Mouse (Mus musculus) kidney, adult 11 months (tissue): Measurements from ENCODE around the gene Pkd1l3.

Source experiments
- DNase-seq: peaks from one replicate; pipeline ENCODE4 v3.0.0; 2022

Gene Pkd1l3

DNA sequence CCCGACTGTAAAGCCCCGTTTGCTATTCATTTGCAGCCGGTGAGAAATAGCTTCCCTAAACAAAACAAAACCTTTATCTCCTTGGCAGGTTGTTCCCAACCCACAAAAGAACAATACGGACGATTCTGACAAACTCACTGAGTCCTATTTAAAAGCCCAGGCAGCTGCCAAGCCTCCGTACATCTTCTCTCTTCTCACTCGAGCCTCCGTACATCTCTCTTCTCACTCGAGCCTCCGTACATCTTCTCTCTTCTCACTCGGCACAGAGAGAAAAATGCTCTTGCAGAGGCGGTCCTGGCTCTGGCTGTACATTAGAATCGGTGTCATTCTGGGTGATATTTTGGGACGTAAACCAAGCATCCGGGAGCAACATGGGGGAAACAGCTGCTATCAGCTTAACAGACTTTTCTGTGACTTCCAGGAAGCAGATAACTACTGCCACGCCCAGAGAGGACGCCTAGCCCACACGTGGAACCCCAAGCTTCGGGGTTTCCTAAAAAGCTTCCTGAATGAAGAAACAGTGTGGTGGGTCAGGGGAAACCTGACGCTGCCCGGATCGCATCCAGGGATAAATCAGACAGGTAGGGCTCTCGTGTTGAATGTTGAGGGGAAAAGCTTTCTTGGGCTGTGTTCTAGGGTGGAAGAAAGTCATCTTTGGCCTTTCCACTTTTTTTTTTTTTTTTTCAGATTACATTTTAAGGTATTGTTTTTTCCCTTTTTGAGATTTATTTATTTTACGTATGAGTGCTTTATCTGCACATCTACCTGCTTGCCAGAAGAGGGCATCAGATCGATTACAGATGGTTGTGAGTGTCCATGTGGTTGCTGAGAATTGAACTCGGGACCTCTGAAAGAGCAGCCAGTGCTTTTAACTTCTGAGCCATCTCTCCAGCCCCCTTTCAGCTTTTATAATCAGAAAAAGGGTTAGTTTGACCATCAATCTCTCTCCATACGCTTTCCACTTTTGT is at the start of gene Pkd1l3:
Pkd1l3 (plus strand) TSS at position 275 of the 968 bp plus-strand sequence.
- DNase-seq, result no peak

DNA sequence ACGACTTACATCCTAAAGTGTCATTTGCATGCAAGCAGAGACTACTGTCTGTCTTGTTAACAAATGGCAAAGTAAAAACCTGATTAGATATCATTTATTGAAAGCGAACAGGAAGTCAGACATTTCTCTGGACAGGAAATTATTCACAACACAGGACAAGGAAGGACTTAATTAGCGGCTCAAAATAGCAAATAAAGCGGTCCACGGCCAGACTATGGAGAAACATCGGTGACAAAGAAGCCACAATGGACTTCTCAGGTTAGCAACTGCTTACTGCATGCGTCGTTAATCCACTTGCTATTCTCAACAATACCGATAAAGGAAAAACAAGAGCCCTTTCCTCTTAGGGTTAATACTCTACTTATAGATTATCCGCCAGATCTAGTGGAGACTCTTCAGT is 49.6 kb upstream of the Pkd1l3 start:
- DNase-seq, result no peak

GRCm38 (mm10) chr8:109565498-109566333 is 48.6 kb upstream of the Pkd1l3 start, which contains the start of the genes Dhx38 and Txnl4b:
Gene Dhx38 (minus strand): TSS chr8:109565861.
Gene Txnl4b (plus strand): TSS chr8:109565892.
- peak; percentile 99 for DNase-seq

DNA sequence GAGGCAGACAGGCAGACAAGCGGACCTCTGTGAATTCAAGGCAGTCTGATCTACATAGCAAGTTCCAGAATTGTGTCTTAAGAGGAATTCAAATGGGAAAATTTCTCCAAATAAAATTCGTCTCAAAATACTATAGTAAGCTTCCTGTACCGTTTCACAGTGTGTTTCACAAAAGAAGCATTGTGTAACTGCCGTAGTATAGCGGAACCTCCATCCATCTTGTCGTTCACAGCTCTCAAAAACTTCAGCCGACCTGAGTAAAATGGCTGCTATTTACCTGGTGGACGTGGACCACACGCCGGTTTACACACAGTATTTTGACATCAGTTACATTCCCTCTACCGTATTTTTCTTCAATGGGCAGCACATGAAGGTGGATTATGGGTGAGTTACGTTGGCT is 43.2 kb upstream of the Pkd1l3 start:
- no peak for DNase-seq

- DNase-seq, result no peak
These were observed 38.0 kb upstream of the Pkd1l3 start for GRCm38 (mm10) chr8:109576311-109576710.

DNA sequence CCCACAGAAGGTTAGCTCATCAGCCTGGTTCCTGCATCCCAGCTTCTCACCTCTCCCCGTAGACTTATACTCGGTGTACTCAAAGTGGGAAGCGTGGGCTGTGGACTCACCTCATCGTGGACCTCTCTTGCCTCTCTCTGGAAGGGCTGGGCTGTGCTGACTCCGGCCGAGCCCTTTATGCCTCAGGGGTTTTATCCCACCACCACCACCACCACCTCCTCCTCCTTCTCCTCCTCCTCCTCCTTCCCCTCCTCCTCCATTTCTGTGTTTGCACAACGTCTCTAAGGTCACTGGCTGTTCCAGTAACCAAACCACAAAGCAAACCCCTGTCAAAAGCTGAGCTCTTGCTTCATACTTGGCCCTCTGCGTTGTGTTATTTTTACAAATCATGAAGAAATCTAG is 35.4 kb upstream of the Pkd1l3 start, which contains the start of gene Hp:
Hp (minus strand) TSS at position 273 of the 402 bp plus-strand sequence.
- DNase-seq, result no peak

DNA sequence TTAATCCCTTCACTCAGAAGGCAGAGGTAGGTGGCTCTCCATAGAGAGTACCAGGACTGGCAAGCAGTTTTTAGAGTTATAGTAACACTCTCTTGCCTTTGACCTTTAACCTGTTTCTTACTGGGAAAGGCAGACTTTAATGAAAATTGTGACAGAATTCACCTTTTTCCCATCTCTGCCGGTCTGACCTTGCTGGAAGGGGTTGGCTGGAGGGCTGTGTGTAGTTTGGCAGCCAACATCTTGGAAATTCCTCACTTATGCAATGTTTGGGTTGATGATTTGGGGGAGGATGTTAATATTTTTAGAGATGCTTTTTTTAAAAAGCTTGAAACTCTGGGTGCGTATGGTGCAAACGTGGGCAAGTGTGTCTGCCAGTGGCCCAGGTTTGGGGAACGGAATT is 30.0 kb upstream of the Pkd1l3 start:
- DNase-seq, result no peak

DNA sequence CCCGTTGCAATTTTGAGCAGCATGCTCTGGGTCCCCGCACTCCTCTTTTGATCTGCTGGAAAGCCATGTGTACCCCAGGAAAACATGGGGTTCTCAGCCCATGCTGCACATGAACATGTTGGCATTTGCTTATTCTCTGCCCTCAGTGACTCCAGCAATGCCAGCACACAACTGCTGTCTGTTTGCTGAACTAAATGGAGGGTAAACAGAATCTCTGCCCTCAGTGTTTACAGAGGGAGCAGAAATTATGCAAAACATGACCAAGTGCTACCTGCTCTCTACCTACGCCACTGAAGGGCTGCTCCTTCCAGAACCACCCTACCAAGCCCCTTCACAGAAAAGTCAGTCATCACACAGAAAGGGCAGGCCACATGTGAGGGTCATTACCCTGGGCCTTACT is 29.5 kb upstream of the Pkd1l3 start:
- DNase-seq, result no peak

DNA sequence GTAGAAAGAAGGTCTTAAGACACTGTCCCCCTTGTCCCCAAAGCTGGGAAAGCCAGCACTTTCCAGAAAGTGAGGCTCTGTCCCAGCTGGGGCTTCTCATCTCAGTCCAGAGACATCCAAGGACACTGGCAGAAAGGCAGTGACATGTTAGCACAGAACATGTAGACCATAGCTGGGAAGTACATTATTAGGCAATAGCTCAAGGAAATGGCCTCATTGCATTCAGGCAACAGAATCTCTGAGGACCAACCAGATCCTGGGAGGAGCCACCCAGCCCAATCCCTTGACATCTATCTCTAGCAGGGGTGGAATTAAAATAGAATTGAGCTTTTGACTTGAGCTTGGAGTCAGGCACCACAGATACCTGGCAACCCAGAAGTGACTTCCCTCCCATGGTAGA is 28.7 kb upstream of the Pkd1l3 start:
- no peak for DNase-seq

DNA sequence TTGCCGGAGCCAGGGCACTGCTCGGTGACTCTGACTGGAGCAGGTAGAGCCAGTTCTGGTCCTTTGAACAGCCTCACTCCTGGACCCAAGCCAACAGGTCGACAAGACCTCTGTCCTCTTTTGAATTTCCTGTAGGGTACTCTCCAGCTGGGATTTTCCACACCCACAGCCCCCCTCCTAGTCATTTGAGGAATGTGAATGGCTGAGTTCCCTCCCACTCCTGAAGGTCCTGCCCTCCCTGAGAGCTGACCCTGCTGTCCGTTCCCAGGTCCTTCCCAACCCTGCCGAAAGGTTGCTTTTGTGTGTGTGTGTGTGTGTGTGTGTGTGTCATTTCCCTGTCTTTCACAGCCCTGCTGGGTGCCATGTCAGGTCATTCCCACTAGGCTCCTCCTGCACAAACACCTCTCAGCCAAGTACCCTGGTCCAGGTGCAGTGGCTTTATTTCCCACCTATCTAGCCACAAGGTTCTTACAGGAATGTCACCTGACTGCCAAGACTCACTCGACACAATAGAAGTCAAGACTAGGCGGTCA is 27.3 kb upstream of the Pkd1l3 start:
- peak; percentile 74 for DNase-seq

DNA sequence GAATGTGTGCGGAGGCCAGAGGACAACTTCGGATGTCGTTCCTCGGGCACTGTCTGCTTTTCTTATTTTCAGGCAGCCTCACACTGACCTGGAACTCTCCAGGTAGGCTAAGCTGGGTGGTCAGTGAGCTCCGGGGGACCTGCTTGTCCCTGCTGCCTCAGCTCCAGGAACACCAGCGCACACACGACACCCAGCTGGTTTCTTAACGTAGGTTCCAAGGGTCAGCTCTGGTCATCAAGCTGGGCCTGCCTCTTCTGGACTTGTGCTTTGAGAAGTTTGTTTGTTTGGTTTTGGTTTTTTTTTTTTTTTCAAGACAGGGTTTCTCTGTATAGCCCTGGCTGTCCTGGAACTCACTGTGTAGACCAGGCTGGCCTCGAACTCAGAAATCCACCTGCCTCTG is 23.4 kb upstream of the Pkd1l3 start:
- no peak for DNase-seq

DNA sequence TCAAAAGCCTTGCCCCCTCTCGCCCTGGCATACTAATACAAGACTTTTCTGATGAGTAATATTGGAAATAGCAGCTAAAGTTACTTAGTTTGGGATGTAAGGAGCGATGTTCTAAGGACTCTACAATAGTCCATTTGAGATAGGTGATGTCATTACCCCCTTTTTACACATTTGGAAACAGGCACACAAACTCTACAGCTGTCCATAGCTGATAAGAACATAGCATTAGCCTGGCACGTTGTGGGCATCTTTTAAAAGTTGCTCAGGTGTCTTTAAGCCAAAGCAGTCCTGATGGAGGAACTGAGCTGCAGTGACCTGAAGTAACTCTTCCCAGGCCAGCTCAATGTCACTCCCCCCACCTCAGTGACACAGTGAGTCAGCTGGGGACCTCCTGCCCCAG is 22.9 kb upstream of the Pkd1l3 start:
- no peak for DNase-seq

DNA sequence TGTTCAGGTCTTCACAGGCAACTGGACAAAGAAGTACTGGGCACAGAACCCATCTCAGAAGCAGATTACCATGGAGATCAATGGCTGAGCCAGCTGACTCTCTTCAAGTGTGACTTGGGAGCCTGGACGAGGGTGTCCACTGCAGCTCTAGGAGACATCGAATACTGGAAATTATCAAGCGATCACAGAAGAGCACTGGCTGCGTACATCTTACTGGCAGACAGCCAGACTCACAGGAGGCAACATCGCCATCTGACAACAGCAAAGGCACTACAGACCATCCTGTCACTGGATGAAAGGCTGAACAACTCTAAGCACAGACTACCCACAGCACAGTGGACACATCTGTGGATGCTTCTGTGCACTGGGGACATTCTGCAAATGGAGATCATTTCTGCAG is 22.2 kb upstream of the Pkd1l3 start:
- no peak for DNase-seq

DNA sequence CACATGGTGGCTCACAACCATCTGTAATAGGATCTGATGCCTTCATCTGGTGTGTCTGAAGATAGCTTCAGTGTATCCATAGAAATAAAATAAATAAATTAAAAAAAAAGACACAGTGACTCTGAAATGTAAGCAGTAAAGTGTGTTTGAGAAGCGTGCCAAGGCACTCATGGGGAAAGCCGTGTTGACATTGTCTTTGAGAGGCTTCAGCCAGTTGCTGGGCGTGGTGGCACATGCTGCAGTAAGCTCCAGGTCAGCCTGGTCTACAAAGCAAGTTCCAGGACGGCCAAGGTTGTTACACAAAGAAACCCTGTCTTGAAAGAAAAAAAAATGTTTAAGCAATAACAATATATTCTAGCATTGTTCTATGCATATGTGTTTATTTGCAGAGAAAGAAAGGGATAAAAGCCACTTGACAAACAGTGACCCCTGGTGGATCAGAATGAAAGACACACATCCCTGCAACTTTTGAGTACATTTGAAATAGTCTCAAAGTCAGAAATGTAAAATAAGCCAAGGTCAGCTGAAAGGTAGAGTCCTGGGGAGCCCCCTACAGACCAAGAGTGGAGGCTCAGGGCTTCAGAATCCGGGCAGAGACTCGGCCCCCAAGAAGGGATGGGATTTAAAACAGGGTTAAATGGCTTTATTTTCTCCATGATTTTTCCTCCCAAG is 21.1 kb upstream of the Pkd1l3 start:
- DNase-seq, result no peak

- DNase-seq, result peak; percentile 24
These were observed 18.5 kb upstream of the Pkd1l3 start for GRCm38 (mm10) chr8:109595854-109596253.

GRCm38 (mm10) chr8:109606725-109607124 is 7.6 kb upstream of the Pkd1l3 start:
- no peak for DNase-seq

DNA sequence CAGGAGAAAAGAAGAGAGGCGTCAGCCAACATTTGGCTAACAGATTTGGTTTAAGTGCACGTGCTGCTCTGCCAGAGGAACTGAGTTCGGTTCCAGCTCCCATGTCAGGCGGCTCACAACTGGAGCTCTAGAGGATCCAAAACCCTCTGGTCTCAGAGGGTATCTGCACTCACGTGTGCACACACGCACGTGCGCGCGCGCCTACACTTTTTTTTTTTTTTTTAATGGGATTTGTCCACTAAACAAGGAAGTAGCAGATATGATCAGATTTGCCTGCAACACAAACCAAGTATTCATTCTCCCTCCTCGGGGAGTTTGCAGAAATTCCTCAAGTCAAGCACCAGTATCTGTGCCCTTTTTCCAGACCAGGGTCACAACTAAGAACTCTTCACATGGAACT is 6.7 kb upstream of the Pkd1l3 start:
- DNase-seq, result no peak

- DNase-seq, result peak; percentile 96
These were observed 5.8 kb upstream of the Pkd1l3 start, which contains the start of gene Dhodh for GRCm38 (mm10) chr8:109608271-109609152. Gene Dhodh (minus strand): TSS chr8:109608673.

GRCm38 (mm10) chr8:109609153-109609502 is 5.2 kb upstream of the Pkd1l3 start:
- DNase-seq, result peak; percentile 18

GRCm38 (mm10) chr8:109615569-109615968 is 1.3 kb downstream of the Pkd1l3 start:
- no peak for DNase-seq

GRCm38 (mm10) chr8:109628638-109629037 is 14.3 kb downstream of the Pkd1l3 start:
- no peak for DNase-seq

DNA sequence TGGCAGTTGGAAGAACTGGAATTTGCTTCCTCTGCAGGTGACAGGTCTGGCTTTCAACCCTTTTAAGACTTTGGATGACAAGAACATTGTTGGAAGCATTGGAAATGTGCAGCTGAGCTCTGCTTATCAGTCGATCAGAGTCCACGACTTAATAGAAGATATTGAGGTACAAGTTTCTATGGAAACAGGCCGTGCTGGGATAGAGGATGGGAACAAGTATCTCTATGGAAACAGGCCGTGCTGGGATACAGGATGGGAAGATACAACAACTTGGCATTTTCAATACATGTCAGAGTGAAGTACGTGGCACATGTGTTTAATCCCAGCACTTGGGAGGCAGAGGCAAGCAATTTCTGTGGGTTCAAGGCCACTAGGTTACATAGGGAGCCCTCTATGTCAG is 18.2 kb downstream of the Pkd1l3 start:
- no peak for DNase-seq
